Mouse (Mus musculus) heart, postnatal 0 days (tissue): Measurements from ENCODE around the gene Adgrb2. TPM values are rescaled to one million over a fixed set of nuclear protein-coding genes. Genes with fewer than 3 reads are reported as not detected.

ENCODE experiments used
- ATAC-seq: fragments of 200-750 bp; cut with Nextera tagmentation; 2 replicates; pipeline ENCODE4 v1.8.0; 2017; ENCODE audit warnings: low read depth, moderate number of reproducible peaks, moderate library complexity; ENCODE audit not compliant: insufficient read depth
- DNase-seq: peaks from one replicate; pipeline ENCODE4 v3.0.0-alpha.2; 2016; ENCODE audit warnings: low spot score
- H3K27ac ChIP-seq: fragments of 300-500 bp; sonication (generic); 2 replicates; pipeline ENCODE4 v1.5.1; 2014; ENCODE audit warnings: low read depth, mild to moderate bottlenecking
- H3K27me3 ChIP-seq: fragments of 300-500 bp; sonication (generic); 2 replicates; pipeline ENCODE4 v1.6.1; 2014; ENCODE audit warnings: low read length, mixed read lengths; ENCODE audit not compliant: control insufficient read depth, insufficient read depth
- H3K36me3 ChIP-seq: fragments of 300-500 bp; sonication (generic); replicated peaks from 2 replicates; pipeline ENCODE4 v1.6.1; 2014; ENCODE audit warnings: low read length, mixed read lengths; ENCODE audit not compliant: control insufficient read depth, insufficient read depth
- H3K4me1 ChIP-seq: fragments of 300-500 bp; sonication (generic); 2 replicates; pipeline ENCODE4 v1.6.1; 2014; ENCODE audit warnings: antibody characterized with exemption; ENCODE audit not compliant: control insufficient read depth, insufficient read depth
- H3K4me2 ChIP-seq: fragments of 300-500 bp; sonication (generic); 2 replicates; pipeline ENCODE4 v1.6.1; 2014; ENCODE audit warnings: low read depth, mild to moderate bottlenecking, low read length, moderate library complexity
- H3K4me3 ChIP-seq: fragments of 300-500 bp; sonication (generic); 2 replicates; pipeline ENCODE4 v1.5.1; 2014; ENCODE audit warnings: low read depth, low read length
- H3K9ac ChIP-seq: fragments of 300-500 bp; sonication (generic); replicated peaks from 2 replicates; pipeline ENCODE4 v1.6.1; 2014; ENCODE audit warnings: low read depth, low read length, mixed read lengths
- H3K9me3 ChIP-seq: fragments of 300-500 bp; sonication (generic); replicated peaks from 2 replicates; pipeline ENCODE4 v1.6.1; 2016; ENCODE audit warnings: low read length; ENCODE audit not compliant: control insufficient read depth
- CTCF ChIP-seq: IDR thresholded peaks from 2 replicates; pipeline ENCODE4 v1.5.1; 2016; ENCODE audit warnings: antibody characterized with exemption, control low read depth, low read depth
- EP300 ChIP-seq: IDR thresholded peaks from 2 replicates; pipeline ENCODE4 v1.6.1; 2016; ENCODE audit warnings: antibody characterized with exemption, low read depth
- WGBS: fragments of 180-500 bp; shearing (Covaris S2); extraction: QIAGEN DNeasy Blood & Tissue Kit; methylation state at CpG from one replicate; pipeline ENCODE4 v1.1.7; 2014; 5-methylcytosine and 5-hydroxymethylcytosine counted together
- polyA plus RNA-seq: library from polyadenylated mRNA; unstranded; fragments of >200 nt; fragmentation: Nextera tagmentation; extraction: Ambion mirVana; gene quantifications from 2 replicates; pipeline ENCODE4 v1.2.1, GENCODE M21; 2015
- total RNA-seq: library from RNA; depleted of rRNA; stranded (reverse); fragments of >200 nt; gene quantifications from 2 replicates; pipeline ENCODE4 v1.2.3, GENCODE M21; 2014; ENCODE audit warnings: low replicate concordance; rRNA removed

The Adgrb2 gene
- total and polyA plus RNA-seq, 2 experiments from 2014 or later = 0.59 to 10.6 TPM

DNA sequence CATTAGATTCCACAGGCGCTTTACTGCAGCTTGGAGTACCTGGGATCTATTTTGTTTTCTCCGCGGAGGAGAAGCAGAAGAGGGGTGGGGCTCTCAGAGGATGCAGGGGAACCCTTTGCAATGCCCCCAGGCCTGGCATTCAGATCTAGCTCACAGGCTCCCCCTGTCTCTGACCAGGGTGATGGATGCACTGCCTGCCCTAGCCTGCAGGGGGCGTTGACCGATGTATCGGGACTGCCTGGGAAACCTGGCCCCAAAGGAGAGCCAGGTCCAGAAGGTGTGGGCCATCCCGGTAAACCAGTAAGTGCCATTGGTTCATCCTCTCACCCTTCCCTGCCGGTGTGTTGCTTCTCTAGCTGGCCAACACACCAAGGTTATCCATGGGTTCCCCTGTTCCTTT lies 82.1 kb downstream of the Adgrb2 start:
- H3K4me1 ChIP-seq = no peaks in the 10 kb centered on the region
- H3K36me3 ChIP-seq = no peaks in the 10 kb centered on the region
- no peak overlapping the region for H3K27ac ChIP-seq
- TF ChIP-seq CTCF (peak; percentile 45), EP300 (no peak)
- H3K9me3 ChIP-seq = no peaks in the 10 kb centered on the region
- no peak overlapping the region for H3K4me3 ChIP-seq
- H3K27me3 ChIP-seq = 0 out of 2 replicates have a peak, but pooled peaks cover 2% of the 10 kb centered on the region
- no peak overlapping the region for H3K9ac ChIP-seq
- DNase-seq (no peak), ATAC-seq (no peak)
- 11% methylated on average over 8 of the region's 8 CpGs for WGBS
- no peak overlapping the region for H3K4me2 ChIP-seq

DNA sequence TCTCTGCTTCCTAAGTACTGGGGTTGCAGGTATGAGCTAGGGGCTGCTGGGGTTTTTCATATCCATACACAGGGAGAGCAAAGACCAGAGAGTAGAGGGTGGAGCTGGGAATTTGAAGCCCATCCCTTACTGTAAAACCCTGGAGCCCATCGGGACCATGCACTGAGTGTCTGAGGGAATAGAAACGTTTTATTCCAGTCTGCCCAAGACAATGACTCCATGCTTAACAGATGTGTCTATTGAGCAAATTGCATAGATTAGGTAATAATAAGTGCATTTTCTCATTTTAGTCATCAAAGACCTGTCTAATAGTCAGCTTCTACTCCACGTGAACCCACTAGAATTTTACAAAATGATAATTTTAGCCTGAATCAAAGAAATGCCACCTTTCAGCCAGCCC lies 85.9 kb downstream of the Adgrb2 start:
- H3K27ac ChIP-seq = no peak overlapping the region
- 58% methylated on average over 3 of the region's 3 CpGs for WGBS
- no peak overlapping the region for H3K4me3 ChIP-seq

DNA sequence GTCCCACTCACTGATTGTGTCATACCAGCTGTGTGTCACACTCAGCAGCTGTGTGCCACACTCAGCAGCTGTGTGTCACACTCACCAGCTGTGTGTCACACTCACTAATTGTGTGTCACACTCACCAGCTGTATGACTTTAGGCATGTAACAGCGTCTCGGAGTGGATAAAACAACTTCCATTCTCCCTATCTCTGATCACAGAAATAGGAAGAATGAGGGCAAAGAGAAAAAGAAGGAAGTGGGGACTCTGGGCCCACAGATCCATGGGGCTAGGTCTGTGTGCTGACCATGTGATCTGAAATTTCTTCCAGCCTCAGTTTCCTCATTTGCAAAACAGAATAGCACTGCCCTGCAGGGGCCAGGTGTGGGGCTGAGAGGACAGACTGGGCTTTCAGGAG lies 87.1 kb downstream of the Adgrb2 start:
- 76% methylated on average over 2 of the region's 2 CpGs for WGBS

More for the DNA sequence above, 85.9 kb downstream of the Adgrb2 start:
- H3K9ac ChIP-seq = no peak overlapping the region
- H3K4me1 ChIP-seq = no peaks in the 10 kb centered on the region
- H3K27me3 ChIP-seq = no peaks in the 10 kb centered on the region
- ATAC-seq = no peak
- H3K4me2 ChIP-seq = no peak overlapping the region
- DNase-seq = no peak
- no peaks in the 10 kb centered on the region for H3K36me3 ChIP-seq
- TF ChIP-seq CTCF = no peak
- no peak for TF ChIP-seq EP300
- H3K9me3 ChIP-seq = no peaks in the 10 kb centered on the region

More for the DNA sequence above, 87.1 kb downstream of the Adgrb2 start:
- Histone ChIP-seq H3K27ac (no peak overlapping the region), H3K9ac (no peak overlapping the region), H3K36me3 (no peaks in the 10 kb centered on the region), H3K4me2 (no peak overlapping the region), H3K9me3 (no peaks in the 10 kb centered on the region), H3K4me3 (no peak overlapping the region), H3K4me1 (no peaks in the 10 kb centered on the region), H3K27me3 (peaks cover 7% of the 10 kb centered on the region)
- DNase-seq (no peak), ATAC-seq (no peak)
- no peak for TF ChIP-seq EP300
- TF ChIP-seq CTCF = no peak

Other genes with a start within 250 kb of the Adgrb2 start
- 43.5 and 47.8 TPM in 2 replicates for gene Khdrbs1, start 242.6 kb upstream of the Adgrb2 start, total RNA-seq
- 42.2 and 44.7 TPM in 2 replicates for gene Khdrbs1, start 242.6 kb upstream of the Adgrb2 start, polyA plus RNA-seq
- gene Ptp4a2, start 173.7 kb upstream of the Adgrb2 start, total RNA-seq = 132 and 176 TPM in 2 replicates
- gene Ptp4a2, start 173.7 kb upstream of the Adgrb2 start, polyA plus RNA-seq = 407 and 417 TPM in 2 replicates
- 0.70 TPM in 1 of 2 replicates, not detected in the other for gene Spocd1, start 55.6 kb upstream of the Adgrb2 start, total RNA-seq
- gene Spocd1, start 55.6 kb upstream of the Adgrb2 start, polyA plus RNA-seq = 0.04 and 0.05 TPM in 2 replicates
- gene Col16a1, start 63.0 kb downstream of the Adgrb2 start, total RNA-seq = 21.6 and 67.5 TPM in 2 replicates
- gene Col16a1, start 63.0 kb downstream of the Adgrb2 start, polyA plus RNA-seq = 9.9 and 11.6 TPM in 2 replicates
- 70.8 and 98.8 TPM in 2 replicates for gene Pef1, start 117.7 kb downstream of the Adgrb2 start, total RNA-seq
- 49.2 and 50.7 TPM in 2 replicates for gene Pef1, start 117.7 kb downstream of the Adgrb2 start, polyA plus RNA-seq
- gene Hcrtr1, start 154.5 kb downstream of the Adgrb2 start, total RNA-seq = not detected in 2 replicates
- gene Hcrtr1, start 154.5 kb downstream of the Adgrb2 start, polyA plus RNA-seq = not detected in 2 replicates
- 128 and 168 TPM in 2 replicates for gene Tinagl1, start 190.3 kb downstream of the Adgrb2 start, total RNA-seq
- 56.1 and 61.3 TPM in 2 replicates for gene Tinagl1, start 190.3 kb downstream of the Adgrb2 start, polyA plus RNA-seq
- not detected in 2 replicates for gene Gm853, start 237.5 kb downstream of the Adgrb2 start, total RNA-seq
- not detected in 2 replicates for gene Gm853, start 237.5 kb downstream of the Adgrb2 start, polyA plus RNA-seq